Mouse (Mus musculus): ENCODE results near the gene Nup205.
"Not testable (repeated sequence)": the region's sequence is repeated elsewhere in the genome, so short reads cannot be mapped to it uniquely, and the experiment has no call there.

DNA sequence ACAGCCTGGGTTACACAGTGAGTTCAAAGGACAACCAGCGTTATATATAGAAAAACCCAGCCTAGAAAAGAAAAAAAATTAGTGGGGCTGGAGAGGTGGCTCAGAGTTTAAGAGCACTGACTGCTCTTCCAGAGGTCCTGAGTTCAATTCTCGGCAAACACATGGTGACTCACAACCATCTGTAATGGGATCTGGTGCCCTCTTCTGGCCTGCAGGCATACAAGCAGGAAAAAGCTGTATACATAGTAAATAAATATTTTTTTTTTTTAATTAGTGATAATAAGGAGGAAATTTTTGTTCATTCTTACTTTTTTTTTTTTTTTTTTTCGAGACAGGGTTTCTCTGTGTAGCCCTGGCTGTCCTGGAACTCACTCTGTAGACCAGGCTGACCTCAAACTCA, 5.2 kb upstream of the Nup205 start:
- not testable (repeated sequence) for TF ChIP-seq CTCF, POLR2A (IDR thresholded peaks at IDR 0.05; ENCODE audit: extremely low read depth, insufficient read depth, low read length)
